Comparison of ENCODE assay signal across 9 mouse cellular contexts in genomic region chr7:24499856-24500577, GRCm38 (mm10). TPM values are rescaled to one million over a fixed set of nuclear protein-coding genes. Genes with fewer than 3 reads are reported as not detected.
DNase-seq lines count a peak whose midpoint lies in the region; ATAC-seq and TF ChIP-seq lines count a peak whose summit lies in the region.
"Had no signal": no experiment of that assay in that cellular context is flagged by ENCODE, and none has a peak within 500 bp of the region (broad histone marks: within the 10 kb centered on the region; RNA-seq: fewer than 3 reads in every experiment).

No protein-coding gene starts in this region.

- peak overlapping the region; percentile 44 for H3K4me3 ChIP-seq in heart, embryonic 13.5 days
- H3K4me3 ChIP-seq in heart, adult 2 months, result no peak overlapping the region
- no peak overlapping the region for H3K4me3 ChIP-seq in forebrain, embryonic 13.5 days
- H3K4me3 ChIP-seq in neural tube, embryonic 15.5 days (replicated peaks), result no peak overlapping the region

- peak overlapping the region; percentile 70 for H3K4me2 ChIP-seq in heart, embryonic 13.5 days
- H3K4me2 ChIP-seq in forebrain, embryonic 13.5 days, result peak overlapping the region; percentile 36; the same call in 1 of the 2 replicates
- peak overlapping the region; percentile 28 for H3K4me2 ChIP-seq in neural tube, embryonic 15.5 days

- intact Hi-C loops in heart, adult 2 months (cut with DNase I), result no loop called here

- TF ChIP-seq EP300 in heart, adult 2 months (IDR thresholded peaks at IDR 0.05; ENCODE audit: insufficient read depth, low read depth, low read length), result no peak

- H3K4me1 ChIP-seq in heart, embryonic 13.5 days, result peaks cover 23% of the 10 kb centered on the region
- no peaks in the 10 kb centered on the region for H3K4me1 ChIP-seq in heart, adult 2 months (ENCODE audit: control insufficient read depth, insufficient read depth, low read length)
- H3K4me1 ChIP-seq in forebrain, embryonic 13.5 days, result peaks cover 23% of the 10 kb centered on the region
- peaks cover 21% of the 10 kb centered on the region for H3K4me1 ChIP-seq in neural tube, embryonic 15.5 days

- H3K79me2 ChIP-seq in heart, adult 2 months (replicated peaks; ENCODE audit: control insufficient read depth, insufficient read depth, low read length), result no peaks in the 10 kb centered on the region

- no peaks in the 10 kb centered on the region; the same call in 1 of the 2 replicates for H3K9me3 ChIP-seq in heart, embryonic 13.5 days
- no peaks in the 10 kb centered on the region for H3K9me3 ChIP-seq in forebrain, embryonic 13.5 days (replicated peaks)
- H3K9me3 ChIP-seq in neural tube, embryonic 15.5 days (replicated peaks), result no peaks in the 10 kb centered on the region

- H3K27me3 ChIP-seq in heart, embryonic 13.5 days (replicated peaks), result peaks cover 80% of the 10 kb centered on the region
- H3K27me3 ChIP-seq in heart, adult 2 months (ENCODE audit: control insufficient read depth, insufficient read depth, low read length), result peaks cover 8% of the 10 kb centered on the region
- peaks cover 9% of the 10 kb centered on the region; the same call in 1 of the 2 replicates for H3K27me3 ChIP-seq in forebrain, embryonic 13.5 days
- no peaks in the 10 kb centered on the region for H3K27me3 ChIP-seq in neural tube, embryonic 15.5 days (replicated peaks)

- no peaks in the 10 kb centered on the region for H3K36me3 ChIP-seq in heart, embryonic 13.5 days
- H3K36me3 ChIP-seq in heart, adult 2 months (ENCODE audit: control insufficient read depth, insufficient read depth, low read length), result no peaks in the 10 kb centered on the region
- peaks cover 64% of the 10 kb centered on the region for H3K36me3 ChIP-seq in forebrain, embryonic 13.5 days (ENCODE audit: poor library complexity, severe bottlenecking)
- H3K36me3 ChIP-seq in neural tube, embryonic 15.5 days, result peaks cover 34% of the 10 kb centered on the region

- WGBS in heart, embryonic 13.5 days, result 9% methylated on average over 43 of the region's 43 CpGs
- WGBS in heart, adult 2 months, result 11% methylated on average over 43 of the region's 43 CpGs
- WGBS in forebrain, embryonic 13.5 days, result 21% methylated on average over 43 of the region's 43 CpGs
- 20% methylated on average over 43 of the region's 43 CpGs for WGBS in neural tube, embryonic 15.5 days

- DNase-seq in heart, adult 2 months, result no peak
- peak; percentile 74 to 78 for DNase-seq in kidney, postnatal 4 days
- no peak for DNase-seq in urinary bladder, postnatal 4 days (ENCODE audit: low spot score in 2 of 2)
- DNase-seq in layer of hippocampus, adult 18-20 months (ENCODE audit: low spot score in 2 of 2), result no peak
- no peak for DNase-seq in left cerebral cortex, adult 18-20 months (ENCODE audit: low spot score in 2 of 2)

- H3K9ac ChIP-seq in heart, embryonic 13.5 days, result peak overlapping the region; percentile 61
- H3K9ac ChIP-seq in heart, adult 2 months (ENCODE audit: low read depth, low read length), result no peak overlapping the region
- no peak overlapping the region for H3K9ac ChIP-seq in forebrain, embryonic 13.5 days
- no peak overlapping the region for H3K9ac ChIP-seq in neural tube, embryonic 15.5 days (replicated peaks)

- ATAC-seq in heart, embryonic 13.5 days (ENCODE audit: extremely low read depth, insufficient number of reproducible peaks, low FRiP score, low TSS enrichment), result no peak
- peak; percentile 17; the same call in 1 of the 2 replicates for ATAC-seq in forebrain, embryonic 13.5 days
- ATAC-seq in neural tube, embryonic 15.5 days (ENCODE audit: low FRiP score), result no peak

- no peak for TF ChIP-seq CTCF in heart, adult 2 months (IDR thresholded peaks at IDR 0.05)

- no peak for TF ChIP-seq POLR2A in heart, adult 2 months (IDR thresholded peaks at IDR 0.05; ENCODE audit: insufficient read depth, low read depth, low read length)

- no peak overlapping the region for H3K27ac ChIP-seq in heart, embryonic 13.5 days (replicated peaks)
- no peak overlapping the region for H3K27ac ChIP-seq in heart, adult 2 months
- no peak overlapping the region for H3K27ac ChIP-seq in forebrain, embryonic 13.5 days
- no peak overlapping the region for H3K27ac ChIP-seq in neural tube, embryonic 15.5 days (replicated peaks)

RNA-seq across cellular contexts. Expression of gene Zfp428, which starts 6.8 kb away (rescaled TPM):
- 32.9 and 36.7 TPM in 2 replicates for polyA plus RNA-seq in heart, embryonic 13.5 days (2015; fragmentation: Nextera tagmentation; extraction: Ambion mirVana)
- 10 to 100 TPM; 14.5 to 14.9 TPM for total RNA-seq in heart, adult 2 months (2021)
- 12.3 and 28.7 TPM in 2 replicates for polyA plus RNA-seq in heart, adult 2 months (2012; rRNA removed)
- polyA plus RNA-seq in forebrain, embryonic 13.5 days (2015; fragmentation: Nextera tagmentation; extraction: Ambion mirVana), result 214 and 220 TPM in 2 replicates
- 215 and 282 TPM in 2 replicates for polyA plus RNA-seq in neural tube, embryonic 15.5 days (2015; fragmentation: Nextera tagmentation; extraction: Ambion mirVana)
- 10 to 100 TPM; 40.0 to 45.4 TPM for total RNA-seq in layer of hippocampus, adult 18-20 months (2021)
- total RNA-seq in left cerebral cortex, adult 18-20 months (2021), result 10 to 100 TPM; 47.7 to 49.3 TPM

RNA-seq across cellular contexts. Expression of gene AC161166.1, which starts 12.2 kb away (rescaled TPM):
- polyA plus RNA-seq in heart, embryonic 13.5 days (2015; fragmentation: Nextera tagmentation; extraction: Ambion mirVana), result 0.17 and 0.18 TPM in 2 replicates
- not detected for total RNA-seq in heart, adult 2 months (2021)
- polyA plus RNA-seq in heart, adult 2 months (2012; rRNA removed), result 0.04 TPM in 1 of 2 replicates, not detected in the other
- polyA plus RNA-seq in forebrain, embryonic 13.5 days (2015; fragmentation: Nextera tagmentation; extraction: Ambion mirVana), result 0.97 and 1.1 TPM in 2 replicates
- polyA plus RNA-seq in neural tube, embryonic 15.5 days (2015; fragmentation: Nextera tagmentation; extraction: Ambion mirVana), result 0.98 and 1.2 TPM in 2 replicates
- total RNA-seq in layer of hippocampus, adult 18-20 months (2021), result not detected
- not detected for total RNA-seq in left cerebral cortex, adult 18-20 months (2021)
- total RNA-seq: MEL had no signal

RNA-seq across cellular contexts. Expression of gene Cadm4, which starts 18.2 kb away (rescaled TPM):
- 0.60 and 0.80 TPM in 2 replicates for polyA plus RNA-seq in heart, embryonic 13.5 days (2015; fragmentation: Nextera tagmentation; extraction: Ambion mirVana)
- total RNA-seq in heart, adult 2 months (2021), result 10 to 100 TPM; 14.0 to 14.7 TPM
- polyA plus RNA-seq in heart, adult 2 months (2012; rRNA removed), result 17.0 and 20.4 TPM in 2 replicates
- polyA plus RNA-seq in forebrain, embryonic 13.5 days (2015; fragmentation: Nextera tagmentation; extraction: Ambion mirVana), result 45.8 and 47.0 TPM in 2 replicates
- polyA plus RNA-seq in neural tube, embryonic 15.5 days (2015; fragmentation: Nextera tagmentation; extraction: Ambion mirVana), result 67.2 and 90.6 TPM in 2 replicates
- total RNA-seq in layer of hippocampus, adult 18-20 months (2021), result 100 to 1,000 TPM; 136 to 141 TPM
- 100 to 1,000 TPM; 207 to 219 TPM for total RNA-seq in left cerebral cortex, adult 18-20 months (2021)

RNA-seq across cellular contexts. Expression of gene Irgq, which starts 30.5 kb away (rescaled TPM):
- polyA plus RNA-seq in heart, embryonic 13.5 days (2015; fragmentation: Nextera tagmentation; extraction: Ambion mirVana), result 4.6 and 5.6 TPM in 2 replicates
- total RNA-seq in heart, adult 2 months (2021), result 10 to 100 TPM; 16.1 to 17.4 TPM
- 12.9 and 20.7 TPM in 2 replicates for polyA plus RNA-seq in heart, adult 2 months (2012; rRNA removed)
- 15.1 and 17.4 TPM in 2 replicates for polyA plus RNA-seq in forebrain, embryonic 13.5 days (2015; fragmentation: Nextera tagmentation; extraction: Ambion mirVana)
- 18.8 and 21.1 TPM in 2 replicates for polyA plus RNA-seq in neural tube, embryonic 15.5 days (2015; fragmentation: Nextera tagmentation; extraction: Ambion mirVana)
- 10 to 100 TPM; 62.1 to 63.3 TPM for total RNA-seq in layer of hippocampus, adult 18-20 months (2021)
- total RNA-seq in left cerebral cortex, adult 18-20 months (2021), result 10 to 100 TPM; 71.2 to 78.6 TPM

RNA-seq across cellular contexts. Expression of gene Plaur, which starts 37.7 kb away (rescaled TPM):
- 8.3 and 9.8 TPM in 2 replicates for polyA plus RNA-seq in heart, embryonic 13.5 days (2015; fragmentation: Nextera tagmentation; extraction: Ambion mirVana)
- 1 to 10 TPM; 3.3 to 3.6 TPM for total RNA-seq in heart, adult 2 months (2021)
- polyA plus RNA-seq in heart, adult 2 months (2012; rRNA removed), result 4.2 and 5.0 TPM in 2 replicates
- 1.3 TPM in 2 replicates for polyA plus RNA-seq in forebrain, embryonic 13.5 days (2015; fragmentation: Nextera tagmentation; extraction: Ambion mirVana)
- polyA plus RNA-seq in neural tube, embryonic 15.5 days (2015; fragmentation: Nextera tagmentation; extraction: Ambion mirVana), result 1.7 and 4.6 TPM in 2 replicates
- under 1 TPM; 0.54 to 0.91 TPM for total RNA-seq in layer of hippocampus, adult 18-20 months (2021)
- total RNA-seq in left cerebral cortex, adult 18-20 months (2021), result 1 to 10 TPM in 1 of 2 experiments, under 1 TPM in 1; 0.59 to 1.5 TPM

Comparison
In these comparisons a context has a peak if more than half of its experiments do, and no peak if none do; other contexts are left out.
1. DNase-seq: peak in kidney, postnatal 4 days (2 of 2); none in heart, adult 2 months (0 of 2), urinary bladder, postnatal 4 days (0 of 2), layer of hippocampus, adult 18-20 months (0 of 2) and left cerebral cortex, adult 18-20 months (0 of 2).
2. Peak in every context shown above with its lines, with median percentiles within 50 percentile points of each other: H3K4me2 ChIP-seq.